Mouse (Mus musculus): ENCODE results near the gene Gemin2.
"Not testable (repeated sequence)": the region's sequence is repeated elsewhere in the genome, so short reads cannot be mapped to it uniquely, and the experiment has no call there.

Gene Gemin2

DNA sequence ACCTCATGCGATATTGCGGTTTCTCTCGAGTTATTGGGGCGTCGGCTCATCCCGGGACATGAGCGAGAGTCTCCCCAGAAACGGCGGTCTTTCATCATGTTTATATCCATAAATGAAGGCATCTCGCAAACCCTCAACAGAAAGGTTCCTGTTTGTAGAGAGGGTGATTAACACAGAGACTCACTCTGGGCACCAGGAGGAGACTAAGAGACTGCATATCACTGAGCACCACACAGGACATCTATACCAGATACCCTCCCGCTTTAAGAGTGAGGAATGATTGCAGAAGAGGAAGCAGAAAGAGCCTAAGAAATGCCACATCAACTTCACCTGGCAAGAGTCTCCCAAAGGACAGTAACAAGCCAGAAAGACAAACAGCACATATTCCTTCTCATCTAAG, 43.0 kb downstream of the Gemin2 start:
- no peak for DNase-seq (ENCODE audit: extremely low read depth, insufficient read length, low spot score)

DNA sequence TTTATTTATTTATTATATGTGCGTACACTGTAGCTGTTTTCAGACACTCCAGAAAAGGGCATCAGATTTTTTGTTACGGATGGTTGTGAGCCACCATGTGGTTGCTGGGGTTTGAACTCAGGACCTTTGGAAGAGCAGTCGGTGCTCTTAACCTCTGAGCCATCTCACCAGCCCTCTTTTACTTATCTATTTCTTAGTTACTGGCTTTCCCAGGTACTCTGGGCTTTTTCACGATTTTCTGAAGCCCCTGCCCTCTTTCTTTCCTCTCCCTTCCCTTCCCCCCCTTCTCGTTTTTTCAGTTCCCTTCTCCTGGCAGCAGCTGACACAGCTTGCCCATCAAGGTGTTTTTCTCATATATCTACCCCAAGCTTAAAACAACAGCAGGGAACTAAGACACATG, 45.0 kb downstream of the Gemin2 start:
- DNase-seq (ENCODE audit: extremely low read depth, insufficient read length, low spot score) = not testable (repeated sequence)

DNA sequence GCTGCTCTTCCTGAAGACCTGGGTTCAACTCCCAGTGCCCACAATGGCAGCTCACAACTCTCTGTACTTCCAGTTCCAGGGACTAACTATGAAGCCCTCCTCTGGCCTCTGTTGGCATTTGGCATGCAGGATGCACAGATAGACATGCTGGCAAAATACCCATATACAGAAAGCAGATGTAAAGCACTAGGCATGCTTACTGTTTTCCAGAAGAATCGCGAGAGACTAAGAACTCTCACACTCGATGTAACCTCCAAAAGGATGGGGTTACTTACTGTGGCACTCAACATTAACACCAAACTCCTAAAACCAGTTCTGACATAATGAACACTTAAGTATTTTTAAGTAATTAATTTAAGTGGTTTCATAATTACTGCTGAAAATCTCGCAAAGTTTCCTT, 47.1 kb downstream of the Gemin2 start:
- no peak for DNase-seq (ENCODE audit: extremely low read depth, insufficient read length, low spot score)

DNA sequence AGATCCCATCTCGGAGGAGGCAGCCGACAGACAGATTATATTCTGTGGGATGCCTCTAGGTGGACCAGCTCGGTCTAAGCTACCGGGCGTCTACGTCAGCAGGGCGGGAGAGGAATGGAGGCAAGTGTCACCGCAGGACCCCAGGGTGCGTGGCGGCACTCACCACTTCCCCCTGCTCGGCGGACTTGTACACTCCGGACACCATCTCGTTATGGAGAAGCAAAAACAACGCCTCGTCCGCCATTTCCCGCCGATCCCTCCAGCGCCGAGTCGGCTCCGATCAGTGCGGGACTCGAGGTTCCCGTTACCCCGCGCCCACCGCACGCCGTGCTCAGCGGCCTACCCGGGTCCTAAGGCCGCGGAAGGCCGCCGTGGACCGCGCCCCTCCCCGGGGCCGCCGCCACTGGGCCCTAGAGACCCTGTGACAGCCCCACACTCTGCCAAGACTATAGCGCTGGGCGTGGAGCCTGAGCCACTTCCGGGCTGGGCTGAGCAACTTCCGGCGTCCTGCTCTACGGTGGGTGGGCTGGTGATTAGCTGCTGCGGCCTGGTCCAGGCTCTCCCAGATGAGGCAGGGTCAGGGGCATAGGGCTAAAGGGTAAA, 47.9 kb downstream of the Gemin2 start, which contains the start of gene Trappc6b:
Trappc6b (minus strand) TSS at position 480 of the 603 bp plus-strand sequence.
- peak; percentile 82 for DNase-seq (ENCODE audit: extremely low read depth, insufficient read length, low spot score)

DNA sequence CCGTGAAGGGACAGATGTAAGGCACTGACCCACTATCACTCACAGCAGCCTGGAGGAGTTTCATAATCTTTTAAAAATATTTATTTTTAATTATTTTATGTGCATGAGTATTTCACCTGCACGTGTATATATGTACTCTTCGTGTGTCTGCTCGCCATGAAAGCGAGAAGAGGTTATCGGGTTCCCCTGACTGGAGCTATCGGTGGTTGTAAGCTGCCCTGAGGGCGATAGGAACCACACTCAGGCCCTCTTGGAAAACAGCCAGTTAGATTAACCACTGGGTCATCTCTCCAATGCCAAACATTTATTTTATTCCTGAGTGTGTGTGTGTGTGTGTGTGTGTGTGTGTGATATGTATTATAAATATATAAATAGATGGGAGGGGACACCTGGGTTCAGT, 51.6 kb downstream of the Gemin2 start:
- DNase-seq (ENCODE audit: extremely low read depth, insufficient read length, low spot score) = no peak

DNA sequence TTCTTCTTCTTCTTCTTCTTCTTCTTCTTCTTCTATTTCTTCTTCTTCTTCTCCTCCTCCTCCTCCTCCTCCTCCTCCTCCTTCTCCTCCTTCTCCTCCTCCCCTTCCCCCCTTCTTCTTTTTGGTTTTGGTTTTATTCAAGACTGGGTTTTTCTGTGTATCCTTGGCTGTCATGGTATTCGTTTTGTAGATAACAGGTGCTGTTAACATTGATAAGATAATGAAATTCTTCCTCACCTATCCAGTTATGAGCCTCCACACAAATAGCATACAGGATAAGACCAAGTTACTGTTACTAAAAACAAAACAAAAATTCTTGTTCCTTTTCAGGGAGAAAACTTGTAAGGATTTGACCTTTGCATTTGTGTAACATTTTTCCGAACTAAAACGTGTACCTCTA, 52.6 kb downstream of the Gemin2 start:
- DNase-seq (ENCODE audit: extremely low read depth, insufficient read length, low spot score) = no peak

DNA sequence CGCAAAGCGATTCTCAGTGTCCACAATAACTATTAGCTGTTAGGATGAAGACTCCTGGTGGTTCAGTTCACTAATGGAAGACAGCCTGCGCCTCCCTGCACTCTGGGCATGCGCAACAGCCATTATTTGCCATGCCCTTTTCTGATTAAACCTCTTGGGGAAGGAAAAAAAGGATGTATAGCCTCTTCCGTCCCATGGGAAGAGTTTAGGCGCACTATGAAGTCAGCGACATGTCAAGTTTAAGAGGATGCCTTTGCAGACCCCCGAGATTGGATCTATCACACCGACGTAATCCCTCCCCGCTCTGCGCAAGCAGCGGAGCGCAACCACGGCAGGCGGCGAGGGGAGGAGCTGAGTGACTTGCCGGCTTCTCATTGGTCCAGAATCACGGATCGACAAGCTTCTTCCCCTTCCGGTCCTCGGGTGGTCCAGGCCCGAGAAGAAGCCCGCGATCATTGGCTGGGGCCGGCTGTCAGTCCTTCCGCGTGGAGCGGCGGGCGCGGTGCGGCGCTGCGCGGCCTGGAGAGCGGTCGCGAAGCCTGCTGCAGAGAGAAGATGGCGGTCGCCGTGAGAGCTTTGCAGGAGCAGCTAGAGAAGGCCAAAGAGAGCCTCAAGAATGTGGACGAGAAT, 53.4 kb downstream of the Gemin2 start, which contains the start of gene Pnn:
Pnn (plus strand) TSS at position 437 of the 630 bp plus-strand sequence.
- DNase-seq (ENCODE audit: extremely low read depth, insufficient read length, low spot score) = peak; percentile 98

DNA sequence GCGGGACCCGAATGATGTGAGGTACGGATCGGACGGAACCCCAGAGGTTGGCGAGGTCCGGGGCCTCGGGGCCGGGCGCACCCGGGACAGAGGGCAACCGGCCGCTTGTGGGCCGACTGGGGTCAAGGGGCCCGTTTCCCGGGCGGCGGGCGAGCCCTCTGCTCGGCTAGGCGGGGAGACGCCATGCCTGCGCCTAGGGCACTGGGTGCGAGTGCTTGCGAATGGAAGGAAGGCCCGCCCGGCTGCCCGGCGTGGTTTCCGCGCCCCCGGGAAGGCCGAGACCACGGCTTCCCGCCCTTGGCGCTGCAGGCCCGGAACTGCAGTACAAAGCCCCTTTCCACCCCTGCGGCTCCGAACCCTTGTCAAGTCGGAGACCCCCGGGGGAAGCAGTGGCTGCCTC, 53.9 kb downstream of the Gemin2 start:
- DNase-seq (ENCODE audit: extremely low read depth, insufficient read length, low spot score) = no peak

DNA sequence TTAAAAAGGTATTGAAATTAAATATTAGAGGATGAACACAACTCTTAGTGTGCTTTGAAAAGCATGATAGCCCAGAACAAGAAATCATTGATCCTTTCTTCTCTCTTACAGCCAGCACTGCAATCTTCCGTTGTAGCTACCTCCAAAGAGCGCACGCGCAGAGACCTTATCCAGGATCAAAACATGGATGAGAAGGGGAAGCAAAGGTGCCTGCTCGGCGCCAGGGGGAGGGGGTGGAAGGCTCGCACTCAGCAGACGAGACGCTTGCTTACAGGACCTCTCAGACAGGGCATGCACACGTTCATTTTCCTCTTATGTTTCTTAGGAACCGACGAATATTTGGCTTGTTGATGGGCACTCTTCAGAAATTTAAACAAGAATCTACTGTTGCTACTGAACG, 55.6 kb downstream of the Gemin2 start:
- DNase-seq (ENCODE audit: extremely low read depth, insufficient read length, low spot score) = no peak

DNA sequence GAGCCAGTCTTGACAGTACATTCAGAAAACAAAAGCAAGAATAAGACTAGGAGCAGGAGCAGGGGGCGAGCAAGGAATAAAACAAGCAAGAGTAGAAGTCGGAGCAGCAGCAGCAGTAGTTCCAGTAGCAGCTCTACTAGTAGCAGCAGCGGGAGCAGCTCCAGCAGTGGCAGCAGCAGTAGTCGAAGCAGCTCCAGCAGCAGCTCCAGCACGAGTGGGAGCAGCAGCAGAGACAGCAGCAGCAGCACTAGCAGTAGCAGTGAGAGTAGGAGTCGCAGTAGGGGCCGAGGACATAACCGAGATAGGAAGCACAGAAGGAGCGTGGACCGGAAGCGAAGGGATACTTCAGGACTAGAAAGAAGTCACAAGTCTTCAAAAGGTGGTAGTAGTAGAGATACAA, 59.1 kb downstream of the Gemin2 start:
- no peak for DNase-seq (ENCODE audit: extremely low read depth, insufficient read length, low spot score)

DNA sequence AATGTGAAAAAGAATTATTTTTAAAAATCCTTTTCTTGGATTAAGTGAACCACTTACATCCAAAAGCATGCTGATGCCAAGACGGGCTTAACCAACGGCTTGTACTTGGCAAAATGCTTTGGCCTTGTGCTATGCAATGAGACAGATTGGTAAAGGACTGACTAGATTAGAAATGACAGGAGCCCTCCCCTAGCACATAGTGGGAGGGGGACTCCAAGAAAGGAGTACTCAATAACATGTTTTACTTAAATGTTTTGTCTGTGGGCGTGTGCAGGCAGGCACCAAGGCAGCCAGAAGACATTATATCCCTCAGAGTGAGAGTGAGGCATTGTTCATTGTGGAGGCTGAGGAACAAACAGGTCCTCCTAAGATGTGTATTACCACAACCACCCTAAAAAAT, 60.9 kb downstream of the Gemin2 start:
- DNase-seq (ENCODE audit: extremely low read depth, insufficient read length, low spot score) = no peak

DNA sequence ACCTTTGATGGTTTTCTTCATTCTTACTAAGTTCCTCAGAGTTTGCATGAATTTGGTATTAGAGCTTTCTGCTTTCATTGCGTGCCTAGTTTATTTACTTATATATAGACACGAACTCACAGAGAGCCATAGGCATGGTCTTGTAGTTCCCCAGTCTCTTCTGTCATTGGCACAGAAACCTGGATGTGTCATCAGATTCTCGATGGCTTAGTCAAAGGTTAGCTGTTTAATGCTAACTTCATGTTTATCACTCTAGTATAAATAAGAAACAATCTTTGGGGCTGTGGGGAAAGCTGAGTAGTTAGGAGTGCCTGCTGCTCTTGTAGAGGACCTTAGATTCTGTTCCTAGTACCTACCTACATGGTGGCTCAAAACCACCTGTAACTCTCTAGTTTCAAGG, 63.8 kb downstream of the Gemin2 start:
- DNase-seq (ENCODE audit: extremely low read depth, insufficient read length, low spot score) = no peak

DNA sequence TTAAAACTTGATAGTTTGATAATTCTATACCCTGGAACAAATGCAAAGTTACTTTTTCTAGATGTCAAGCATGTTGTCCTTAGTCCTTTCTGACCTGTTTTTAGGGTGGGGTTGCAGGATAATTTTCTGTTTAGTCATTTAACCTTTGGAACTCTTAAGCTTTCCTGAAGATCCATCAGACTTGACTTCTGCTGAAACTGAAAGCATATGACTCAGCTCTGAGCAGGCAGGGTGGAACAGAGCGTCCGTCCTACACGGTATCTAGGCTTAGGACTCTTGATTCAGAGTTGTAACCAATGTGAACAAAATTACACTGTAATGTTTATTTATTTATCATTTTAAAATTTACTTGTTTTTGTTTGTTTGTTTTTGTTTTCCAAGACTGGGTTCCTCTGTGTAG, 64.7 kb downstream of the Gemin2 start:
- DNase-seq (ENCODE audit: extremely low read depth, insufficient read length, low spot score) = no peak
